Mouse (Mus musculus): Measurements from ENCODE around the gene Pbx4.

Gene Pbx4

DNA sequence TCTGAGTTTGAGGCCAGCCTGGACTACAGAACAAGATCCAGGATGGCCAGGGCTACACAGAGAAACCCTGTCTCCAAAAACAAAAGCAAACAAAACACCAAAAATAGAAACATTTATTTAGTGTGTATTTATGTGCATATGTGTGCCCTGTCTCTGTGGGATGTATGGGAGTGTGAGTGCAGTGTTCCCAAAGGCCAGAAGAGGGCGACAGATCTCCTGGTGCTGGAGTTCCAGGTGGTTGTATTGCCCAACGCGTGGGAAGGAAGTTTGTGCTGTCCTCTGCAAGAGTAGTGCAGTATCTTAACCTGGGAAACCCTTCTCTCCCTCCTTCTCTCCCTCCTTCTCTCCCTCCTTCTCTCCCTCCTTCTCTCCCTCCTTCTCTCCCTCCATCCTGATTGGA, 17.6 kb downstream of the Pbx4 start:
- Histone ChIP-seq H3K9me3 (ENCODE audit: low read length) (no peaks in the 10 kb centered on the region), H3K27me3 (ENCODE audit: insufficient read depth, low read length) (no peaks in the 10 kb centered on the region), H3K4me1 (replicated peaks; ENCODE audit: low read depth, low read length) (peaks cover 84% of the 10 kb centered on the region), H3K4me3 (replicated peaks; ENCODE audit: low read length) (no peak overlapping the region), H3K36me3 (ENCODE audit: insufficient read depth, low read length) (no peaks in the 10 kb centered on the region)
- peak; percentile 60 for TF ChIP-seq CTCF (conservative IDR thresholded peaks at IDR 0.05; ENCODE audit: low read length)
- TF ChIP-seq NANOG (IDR thresholded peaks at IDR 0.05; ENCODE audit: borderline replicate concordance, low read length) = no peak

DNA sequence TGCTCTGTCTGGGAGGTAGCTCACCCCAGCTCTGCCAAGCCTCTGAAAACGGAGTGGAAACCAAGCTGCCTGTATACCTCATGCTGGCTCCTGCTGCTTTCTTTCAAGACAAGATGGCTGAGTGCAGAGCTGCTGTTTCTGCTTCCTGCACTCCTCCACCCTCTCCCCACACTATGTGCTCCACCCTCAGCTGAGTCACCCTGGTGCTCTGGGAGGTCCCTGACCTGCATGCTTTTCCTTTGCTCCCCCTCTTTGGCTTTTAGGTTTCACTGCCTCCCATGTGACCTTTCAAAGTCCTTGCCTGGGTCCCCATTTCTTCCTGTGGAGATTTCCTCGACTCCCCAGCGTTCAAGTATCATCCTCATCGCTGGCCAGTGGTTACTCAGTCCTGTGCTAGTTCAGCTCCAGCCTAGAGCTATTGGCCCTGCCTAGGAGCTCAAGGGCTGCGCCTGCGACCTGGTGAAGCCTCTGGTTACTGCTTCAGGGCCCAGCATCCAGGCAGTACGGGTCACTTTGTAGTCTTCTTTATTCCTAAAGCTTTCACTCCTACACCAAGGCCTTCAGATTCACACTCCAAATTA, 18.7 kb downstream of the Pbx4 start:
- no peaks in the 10 kb centered on the region for H3K36me3 ChIP-seq (ENCODE audit: insufficient read depth, low read length)
- TF ChIP-seq NANOG (IDR thresholded peaks at IDR 0.05; ENCODE audit: borderline replicate concordance, low read length) (no peak), POU5F1 (IDR thresholded peaks at IDR 0.05; ENCODE audit: borderline replicate concordance, low read length) (no peak), CTCF (conservative IDR thresholded peaks at IDR 0.05; ENCODE audit: low read length) (no peak)
- no peaks in the 10 kb centered on the region for H3K27me3 ChIP-seq (ENCODE audit: insufficient read depth, low read length)

DNA sequence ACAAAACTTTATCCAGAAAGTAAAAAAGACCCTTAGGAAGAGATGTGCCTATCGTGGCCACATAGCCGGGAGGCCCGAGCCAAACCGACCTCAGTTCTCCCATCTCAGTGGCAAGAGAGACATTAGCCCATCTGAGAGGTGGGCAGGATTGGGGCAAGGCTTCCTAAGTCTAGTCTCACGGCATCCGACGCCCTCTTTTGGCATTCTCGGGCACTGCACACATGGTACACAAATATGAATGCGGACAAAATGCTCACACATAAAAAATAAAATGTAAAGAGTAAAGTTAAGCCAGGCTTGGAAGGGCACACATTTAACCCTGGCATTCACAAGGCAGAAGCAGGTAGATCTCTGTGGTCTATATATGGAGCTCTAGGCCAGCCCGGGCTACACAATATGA, 21.6 kb downstream of the Pbx4 start:
- peaks cover 44% of the 10 kb centered on the region for H3K4me1 ChIP-seq (replicated peaks; ENCODE audit: low read depth, low read length)
- TF ChIP-seq NANOG (IDR thresholded peaks at IDR 0.05; ENCODE audit: borderline replicate concordance, low read length) = no peak
- peak; percentile 56 for TF ChIP-seq CTCF (conservative IDR thresholded peaks at IDR 0.05; ENCODE audit: low read length)
- H3K27me3 ChIP-seq (ENCODE audit: insufficient read depth, low read length) = no peaks in the 10 kb centered on the region
- H3K9me3 ChIP-seq (ENCODE audit: low read length) = no peaks in the 10 kb centered on the region
- H3K36me3 ChIP-seq (ENCODE audit: insufficient read depth, low read length) = no peaks in the 10 kb centered on the region
- H3K4me3 ChIP-seq (replicated peaks; ENCODE audit: low read length) = no peak overlapping the region

More for the DNA sequence above, 18.7 kb downstream of the Pbx4 start:
- Histone ChIP-seq H3K9me3 (ENCODE audit: low read length) (no peaks in the 10 kb centered on the region), H3K4me3 (replicated peaks; ENCODE audit: low read length) (peak overlapping the region; percentile 41), H3K4me1 (replicated peaks; ENCODE audit: low read depth, low read length) (peaks cover 73% of the 10 kb centered on the region)

DNA sequence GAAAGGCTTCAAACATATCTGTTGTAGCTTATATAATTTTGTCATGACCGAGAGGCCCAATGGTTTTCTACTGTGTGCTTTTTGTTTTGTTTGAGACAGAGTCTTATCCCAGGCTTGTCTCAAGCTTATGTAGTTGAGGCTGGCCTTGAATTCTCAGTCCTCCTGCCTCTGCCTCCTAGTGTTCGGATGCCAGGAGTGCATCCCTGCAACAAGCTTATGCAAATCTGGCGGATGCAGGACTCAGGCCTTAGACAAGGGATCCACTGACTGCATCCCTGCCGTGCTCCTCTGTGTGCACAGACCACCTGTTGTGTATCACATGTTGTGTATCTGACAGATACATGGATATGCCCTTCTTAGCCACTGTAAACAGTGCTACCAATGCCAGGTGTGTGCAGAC, 28.5 kb downstream of the Pbx4 start:
- no peaks in the 10 kb centered on the region for H3K27me3 ChIP-seq (ENCODE audit: insufficient read depth, low read length)
- peaks cover 7% of the 10 kb centered on the region for H3K4me1 ChIP-seq (replicated peaks; ENCODE audit: low read depth, low read length)
- H3K9me3 ChIP-seq (ENCODE audit: low read length) = no peaks in the 10 kb centered on the region
- TF ChIP-seq POU5F1 (IDR thresholded peaks at IDR 0.05; ENCODE audit: borderline replicate concordance, low read length) (no peak), CTCF (conservative IDR thresholded peaks at IDR 0.05; ENCODE audit: low read length) (peak; percentile 44)
- H3K36me3 ChIP-seq (ENCODE audit: insufficient read depth, low read length) = no peaks in the 10 kb centered on the region; the same call in 1 of the 2 replicates
- no peak overlapping the region for H3K4me3 ChIP-seq (replicated peaks; ENCODE audit: low read length)

DNA sequence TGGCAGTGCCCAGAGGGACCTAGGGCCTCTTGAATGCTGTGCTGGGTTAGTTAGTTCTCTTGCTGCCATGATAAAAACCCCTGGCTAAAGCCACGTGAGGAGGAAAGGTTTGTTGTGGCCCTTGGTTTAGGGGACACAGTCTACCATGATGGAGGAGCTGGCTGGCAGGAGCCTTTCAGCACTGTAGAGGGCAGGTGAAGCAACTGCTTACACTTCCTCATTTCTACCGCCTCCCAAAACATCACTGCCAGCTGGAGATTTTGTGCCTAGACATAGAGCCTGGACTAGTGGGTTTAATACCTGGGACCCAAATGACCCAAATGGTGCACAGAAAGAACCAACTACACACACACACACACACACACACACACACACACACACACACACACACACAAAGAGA, 29.0 kb downstream of the Pbx4 start:
- H3K27me3 ChIP-seq (ENCODE audit: insufficient read depth, low read length) = no peaks in the 10 kb centered on the region
- peaks cover 7% of the 10 kb centered on the region for H3K4me1 ChIP-seq (replicated peaks; ENCODE audit: low read depth, low read length)
- no peaks in the 10 kb centered on the region; the same call in 1 of the 2 replicates for H3K36me3 ChIP-seq (ENCODE audit: insufficient read depth, low read length)
- no peak overlapping the region for H3K4me3 ChIP-seq (replicated peaks; ENCODE audit: low read length)
- H3K9me3 ChIP-seq (ENCODE audit: low read length) = no peaks in the 10 kb centered on the region
- no peak for TF ChIP-seq POU5F1 (IDR thresholded peaks at IDR 0.05; ENCODE audit: borderline replicate concordance, low read length)
- TF ChIP-seq NANOG (IDR thresholded peaks at IDR 0.05; ENCODE audit: borderline replicate concordance, low read length) = no peak

DNA sequence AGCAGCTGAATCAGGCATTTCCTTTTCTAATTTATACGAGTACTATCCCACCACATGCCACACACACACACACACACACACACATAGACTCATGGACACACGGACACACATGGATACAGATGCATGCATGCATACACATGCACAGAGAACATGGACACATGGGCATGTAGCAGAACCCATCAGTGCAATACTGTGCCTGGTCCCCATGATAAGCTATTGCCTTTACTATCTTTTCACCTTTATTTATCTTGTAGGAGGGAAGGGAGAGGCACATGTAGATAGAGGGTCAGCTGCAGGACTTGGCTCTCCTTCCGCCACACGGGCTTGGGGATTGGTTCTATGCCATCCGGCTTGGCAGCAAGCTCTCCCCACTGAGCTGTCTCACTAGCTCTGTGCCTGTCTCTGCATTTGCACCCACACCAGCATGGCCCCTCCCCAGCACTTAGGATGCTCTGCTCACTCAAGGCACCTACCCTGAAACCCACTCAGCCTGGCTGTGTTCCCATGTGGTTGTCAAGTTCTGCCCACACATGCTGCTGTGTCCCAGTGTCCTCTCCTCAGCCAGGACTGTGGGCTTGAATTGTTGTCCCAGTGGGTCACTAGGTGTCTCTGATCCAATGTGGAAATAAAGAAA, 31.2 kb downstream of the Pbx4 start:
- peaks cover 7% of the 10 kb centered on the region for H3K4me1 ChIP-seq (replicated peaks; ENCODE audit: low read depth, low read length)
- H3K36me3 ChIP-seq (ENCODE audit: insufficient read depth, low read length) = no peaks in the 10 kb centered on the region; the same call in 1 of the 2 replicates
- no peaks in the 10 kb centered on the region for H3K9me3 ChIP-seq (ENCODE audit: low read length)
- peaks cover 3% of the 10 kb centered on the region; the same call in 1 of the 2 replicates for H3K27me3 ChIP-seq (ENCODE audit: insufficient read depth, low read length)
- TF ChIP-seq POU5F1 (IDR thresholded peaks at IDR 0.05; ENCODE audit: borderline replicate concordance, low read length) (no peak), CTCF (conservative IDR thresholded peaks at IDR 0.05; ENCODE audit: low read length) (no peak), NANOG (IDR thresholded peaks at IDR 0.05; ENCODE audit: borderline replicate concordance, low read length) (no peak)
- no peak overlapping the region for H3K4me3 ChIP-seq (replicated peaks; ENCODE audit: low read length)

DNA sequence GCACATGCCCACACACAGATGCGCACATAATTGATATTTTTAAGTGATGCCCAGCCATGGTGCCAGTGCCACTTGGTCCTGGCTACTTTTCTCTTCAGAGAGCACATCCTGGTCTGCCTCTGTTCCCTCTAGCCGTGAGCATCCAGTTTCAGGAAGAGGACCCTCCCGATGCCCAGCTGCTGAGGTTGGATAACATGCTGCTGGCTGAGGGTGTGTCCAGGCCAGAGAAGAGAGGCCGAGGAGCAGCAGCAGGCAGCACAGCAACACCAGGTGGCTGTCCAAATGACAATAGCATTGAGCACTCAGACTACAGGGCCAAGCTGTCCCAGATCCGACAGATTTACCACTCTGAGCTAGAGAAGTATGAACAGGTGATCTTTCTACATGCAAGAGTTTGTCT, 31.9 kb downstream of the Pbx4 start:
- H3K4me1 ChIP-seq (replicated peaks; ENCODE audit: low read depth, low read length) = peaks cover 7% of the 10 kb centered on the region
- H3K36me3 ChIP-seq (ENCODE audit: insufficient read depth, low read length) = no peaks in the 10 kb centered on the region; the same call in 1 of the 2 replicates
- peaks cover 3% of the 10 kb centered on the region; the same call in 1 of the 2 replicates for H3K27me3 ChIP-seq (ENCODE audit: insufficient read depth, low read length)
- no peak for TF ChIP-seq POU5F1 (IDR thresholded peaks at IDR 0.05; ENCODE audit: borderline replicate concordance, low read length)
- TF ChIP-seq NANOG (IDR thresholded peaks at IDR 0.05; ENCODE audit: borderline replicate concordance, low read length) = no peak
- no peak for TF ChIP-seq CTCF (conservative IDR thresholded peaks at IDR 0.05; ENCODE audit: low read length)
- H3K9me3 ChIP-seq (ENCODE audit: low read length) = no peaks in the 10 kb centered on the region
- no peak overlapping the region for H3K4me3 ChIP-seq (replicated peaks; ENCODE audit: low read length)

DNA sequence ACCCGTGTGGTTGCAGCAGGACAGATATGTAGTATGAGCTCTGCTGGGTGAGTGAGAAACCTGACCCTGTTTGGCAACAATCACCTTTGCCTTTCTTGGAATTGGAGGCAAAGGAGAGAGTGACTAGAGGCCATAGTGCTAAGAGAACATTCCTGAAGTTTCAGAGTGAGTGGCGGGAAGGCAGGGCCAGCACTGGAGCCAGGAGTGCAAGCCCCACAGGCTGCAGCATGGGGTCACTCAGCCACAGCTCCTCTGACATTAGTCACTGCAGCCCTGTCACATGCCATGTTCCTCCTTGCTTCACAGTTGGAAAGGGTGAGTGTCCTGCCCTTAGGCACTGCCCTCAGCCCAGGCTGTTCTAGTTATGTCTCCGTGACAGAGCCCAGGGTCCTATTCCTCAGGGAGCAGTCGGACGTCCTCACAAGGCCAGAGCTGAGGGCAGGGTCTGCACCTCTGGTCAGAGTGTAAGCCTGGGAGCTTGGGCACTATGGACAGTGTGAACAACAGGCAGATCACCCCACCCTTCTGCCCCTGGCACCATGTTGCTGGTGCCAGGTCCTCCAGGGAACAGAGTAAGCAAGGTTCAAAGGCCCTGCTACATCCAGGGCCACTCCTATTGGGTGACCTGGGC, 35.5 kb downstream of the Pbx4 start:
- no peak for TF ChIP-seq NANOG (IDR thresholded peaks at IDR 0.05; ENCODE audit: borderline replicate concordance, low read length)
- TF ChIP-seq CTCF (conservative IDR thresholded peaks at IDR 0.05; ENCODE audit: low read length) = no peak
- no peak for TF ChIP-seq POU5F1 (IDR thresholded peaks at IDR 0.05; ENCODE audit: borderline replicate concordance, low read length)
- H3K27me3 ChIP-seq (ENCODE audit: insufficient read depth, low read length) = peaks cover 3% of the 10 kb centered on the region; the same call in 1 of the 2 replicates
- H3K4me3 ChIP-seq (replicated peaks; ENCODE audit: low read length) = no peak overlapping the region
- no peaks in the 10 kb centered on the region for H3K4me1 ChIP-seq (replicated peaks; ENCODE audit: low read depth, low read length)
- no peaks in the 10 kb centered on the region; the same call in 1 of the 2 replicates for H3K36me3 ChIP-seq (ENCODE audit: insufficient read depth, low read length)
- no peaks in the 10 kb centered on the region for H3K9me3 ChIP-seq (ENCODE audit: low read length)

Data from E14TG2a.4 (cell line).